Mouse (Mus musculus): ENCODE data around the gene Syap1. TPM values are rescaled to one million over a fixed set of nuclear protein-coding genes. Genes with fewer than 3 reads are reported as not detected.

Gene Syap1
- 2.1 and 3.4 TPM in 2 replicates for polyA plus RNA-seq (2012; rRNA removed)

DNA sequence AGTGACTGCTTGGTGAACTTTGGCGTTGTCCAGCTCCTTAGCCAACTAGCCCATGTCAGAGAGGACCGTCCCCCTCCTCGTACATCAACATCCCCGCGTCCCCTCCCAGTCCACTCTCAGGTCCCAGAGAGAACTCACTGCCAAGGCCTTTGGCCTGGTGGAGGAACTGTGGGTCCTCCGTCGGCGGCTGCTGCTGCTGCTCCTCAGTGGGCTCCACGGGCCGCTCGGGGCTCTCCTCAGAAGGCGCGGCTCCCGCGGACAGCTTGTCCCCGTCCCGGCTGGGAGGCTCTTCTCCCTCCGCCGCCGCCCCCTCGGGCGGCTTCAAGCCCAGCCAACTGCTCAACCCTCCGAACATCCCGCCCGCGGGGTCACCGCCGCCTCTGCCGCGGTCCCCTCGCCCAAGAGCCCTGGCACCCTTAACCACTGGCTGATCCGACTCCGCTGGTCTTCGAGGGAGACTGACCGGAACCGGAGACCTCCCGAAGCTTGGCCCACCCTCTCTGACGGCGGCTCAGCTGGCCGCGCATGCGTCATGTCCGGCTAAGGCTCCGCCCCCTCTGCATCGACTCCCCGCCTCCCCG, at the start of gene Syap1:
Gene Syap1, minus strand, starts transcription at position 517 of the 581 bp plus-strand sequence.

GRCm38 (mm10) chrX:162900938-162901337, 12.7 kb upstream of the Syap1 start, which contains the start of gene Ctps2:
Ctps2 (plus strand) TSS chrX:162901238.

GRCm38 (mm10) chrX:162829203-162829708, 59.0 kb downstream of the Syap1 start, which contains the start of gene Txlng:
Txlng (minus strand) TSS chrX:162829454.

Other genes starting within 250 kb of the Syap1 start
- gene Reps2, start 244.8 kb downstream of the Syap1 start, polyA plus RNA-seq (2012; rRNA removed), result 0.31 and 0.54 TPM in 2 replicates
- gene Rbbp7, start 128.0 kb downstream of the Syap1 start, polyA plus RNA-seq (2012; rRNA removed), result 8.6 and 10.3 TPM in 2 replicates
- gene Txlng, start 59.0 kb downstream of the Syap1 start, polyA plus RNA-seq (2012; rRNA removed), result 0.14 and 0.40 TPM in 2 replicates
- 2.6 and 3.0 TPM in 2 replicates for gene Ctps2, start 12.8 kb upstream of the Syap1 start, polyA plus RNA-seq (2012; rRNA removed)
- 0.28 TPM in 1 of 2 replicates, not detected in the other for gene S100g, start 76.2 kb upstream of the Syap1 start, polyA plus RNA-seq (2012; rRNA removed)